Mouse (Mus musculus) G1E (cell line): ENCODE data around the gene Saxo2. TPM values are rescaled to one million over a fixed set of nuclear protein-coding genes. Genes with fewer than 3 reads are reported as not detected.

ENCODE experiments used
- ATAC-seq: 2 replicates; pipeline ENCODE4 v1.8.0; 2016; ENCODE audit warnings: mild to moderate bottlenecking; ENCODE audit not compliant: insufficient number of reproducible peaks, poor library complexity, low FRiP score, severe bottlenecking; ENCODE audit errors: extremely low read depth
- DNase-seq: peaks from one replicate; pipeline ENCODE4 v3.0.0; 2012; ENCODE audit warnings: low spot score
- H3K27me3 ChIP-seq: 2 replicates; pipeline ENCODE4 v1.6.1; 2012; ENCODE audit warnings: mild to moderate bottlenecking, low read length, inconsistent platforms; ENCODE audit not compliant: insufficient read depth
- H3K36me3 ChIP-seq: replicated peaks from 2 replicates; pipeline ENCODE3; 2012; ENCODE audit warnings: mild to moderate bottlenecking, inconsistent platforms
- H3K4me1 ChIP-seq: 2 replicates; pipeline ENCODE4 v1.6.1; 2012; ENCODE audit warnings: low read depth, low read length, inconsistent platforms, mixed read lengths; ENCODE audit not compliant: insufficient read depth
- H3K4me3 ChIP-seq: 2 replicates; pipeline ENCODE4 v1.5.1; 2012; ENCODE audit warnings: low read depth, mild to moderate bottlenecking, inconsistent platforms, low read length, moderate library complexity, mixed read lengths
- H3K9me3 ChIP-seq: replicated peaks from 2 replicates; pipeline ENCODE4 v1.6.1; 2012; ENCODE audit warnings: inconsistent platforms
- CTCF ChIP-seq: IDR thresholded peaks from 2 replicates; pipeline ENCODE4 v1.5.1; 2012; ENCODE audit warnings: low read depth, low read length, inconsistent platforms, mixed read lengths
- GATA1 ChIP-seq: IDR thresholded peaks from 2 replicates; pipeline ENCODE4 v1.6.1; 2012; ENCODE audit warnings: borderline replicate concordance, low read length, inconsistent platforms, mixed read lengths
- GATA2 ChIP-seq: IDR thresholded peaks from 2 replicates; pipeline ENCODE4 v1.6.1; 2012; ENCODE audit warnings: low read depth, low read length, inconsistent platforms, borderline replicate concordance
- POLR2AphosphoS5 ChIP-seq: IDR thresholded peaks from 2 replicates; pipeline ENCODE4 v1.6.1; 2012; ENCODE audit warnings: low read depth, low read length, inconsistent platforms; ENCODE audit not compliant: insufficient replicate concordance
- TAL1 ChIP-seq: conservative IDR thresholded peaks from 2 replicates; pipeline ENCODE4 v1.6.1; 2012; ENCODE audit warnings: low read depth, low read length, inconsistent platforms, mixed read lengths
- polyA plus RNA-seq: library from polyadenylated mRNA; stranded (reverse); fragments of >175 nt; gene quantifications from 2 replicates; pipeline ENCODE4 v1.2.3, GENCODE M21; 2012
- total RNA-seq, 2 experiments: library from RNA; stranded (forward) in 1 of 2; stranded (reverse) in 1 of 2; fragments of 200-1000 nt in 1 of 2; fragments of >200 nt in 1 of 2; fragmentation: Nextera tagmentation in 1 of 2; gene quantifications; 2 replicates each; pipeline ENCODE4 v1.2.3; 2014 to 2017

Saxo2 gene
- total RNA-seq (2014; fragmentation: Nextera tagmentation) (5.8 and 9.3 TPM in 2 replicates), total RNA-seq (2017) (0.66 and 3.4 TPM in 2 replicates), polyA plus RNA-seq (0.42 and 2.4 TPM in 2 replicates)

DNA sequence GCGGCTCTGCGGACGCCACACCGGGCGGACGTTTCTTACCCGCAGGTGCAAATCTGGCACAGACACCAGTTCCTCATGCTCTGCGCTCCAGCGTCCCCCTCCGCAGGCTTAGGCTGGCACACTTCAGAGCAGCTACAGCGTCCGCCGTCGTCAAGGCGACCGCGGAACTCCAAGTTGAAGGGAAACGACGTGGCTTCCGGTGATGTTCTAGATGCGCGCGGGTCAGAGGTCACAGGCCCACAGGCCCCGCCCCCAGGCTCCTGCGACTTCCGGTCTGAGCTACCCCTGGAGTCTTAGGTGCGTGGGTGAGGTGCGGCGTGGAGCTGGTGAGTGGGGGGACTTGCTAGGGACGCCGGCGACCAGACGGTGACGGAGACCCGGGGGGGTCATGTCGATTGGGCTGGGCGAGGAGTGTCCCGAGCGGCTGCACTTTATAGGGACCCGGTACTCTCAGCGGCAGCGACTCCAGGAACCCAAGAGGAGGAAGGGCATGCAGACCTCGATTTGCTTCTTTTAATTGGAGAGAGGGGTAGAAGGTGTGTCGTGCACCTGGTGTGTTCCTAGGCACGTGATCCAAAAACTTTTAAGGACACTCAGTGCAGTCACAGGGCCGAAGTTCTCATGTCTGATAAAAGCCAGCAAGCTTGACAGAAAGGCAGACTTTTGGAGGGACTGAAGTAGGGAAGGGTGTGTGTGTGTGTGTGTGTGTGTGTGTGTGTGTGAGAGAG is at the start of gene Saxo2, which contains the start of gene Efl1:
Saxo2 (minus strand) TSS at position 176 of the 728 bp plus-strand sequence.
Efl1 (plus strand) TSS at position 262 of the 728 bp plus-strand sequence.
- ATAC-seq (peak; percentile 98), DNase-seq (peak; percentile 88)
- Histone ChIP-seq H3K27me3 (no peaks in the 10 kb centered on the region), H3K4me3 (peak within 1 kb of the TSS; percentile 79), H3K36me3 (peaks cover 25% of the 10 kb centered on the region), H3K9me3 (no peaks in the 10 kb centered on the region), H3K4me1 (peaks cover 32% of the 10 kb centered on the region)
- TF ChIP-seq GATA2 (no peak), TAL1 (no peak), CTCF (no peak), POLR2AphosphoS5 (no peak), GATA1 (no peak)

DNA sequence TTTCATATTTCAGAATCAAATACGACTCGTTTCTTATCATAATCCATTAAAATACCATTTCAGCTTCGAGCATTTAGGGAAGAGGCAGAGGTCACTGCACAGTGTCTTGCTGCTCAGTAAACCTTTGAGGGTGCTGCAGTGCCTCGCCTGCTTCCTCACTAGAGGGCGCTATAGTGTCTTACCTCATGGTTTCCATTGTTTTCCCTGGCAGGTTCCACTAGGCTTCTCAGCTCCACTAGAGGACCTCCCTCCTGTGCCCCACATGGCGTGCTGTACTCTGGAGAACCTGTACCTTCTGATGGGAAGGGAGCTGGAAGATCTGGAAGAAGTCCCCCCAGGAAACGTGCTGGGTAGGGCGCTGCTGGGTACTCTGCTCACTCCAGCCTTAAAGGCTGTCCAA is 49.3 kb upstream of the Saxo2 start:
- Histone ChIP-seq H3K9me3 (no peaks in the 10 kb centered on the region), H3K27me3 (no peaks in the 10 kb centered on the region), H3K4me3 (no peak overlapping the region), H3K36me3 (peaks cover 76% of the 10 kb centered on the region), H3K4me1 (no peaks in the 10 kb centered on the region)
- DNase-seq: no peak
- no peak for ATAC-seq
- TF ChIP-seq CTCF: peak; percentile 54
- TF ChIP-seq GATA1: no peak

DNA sequence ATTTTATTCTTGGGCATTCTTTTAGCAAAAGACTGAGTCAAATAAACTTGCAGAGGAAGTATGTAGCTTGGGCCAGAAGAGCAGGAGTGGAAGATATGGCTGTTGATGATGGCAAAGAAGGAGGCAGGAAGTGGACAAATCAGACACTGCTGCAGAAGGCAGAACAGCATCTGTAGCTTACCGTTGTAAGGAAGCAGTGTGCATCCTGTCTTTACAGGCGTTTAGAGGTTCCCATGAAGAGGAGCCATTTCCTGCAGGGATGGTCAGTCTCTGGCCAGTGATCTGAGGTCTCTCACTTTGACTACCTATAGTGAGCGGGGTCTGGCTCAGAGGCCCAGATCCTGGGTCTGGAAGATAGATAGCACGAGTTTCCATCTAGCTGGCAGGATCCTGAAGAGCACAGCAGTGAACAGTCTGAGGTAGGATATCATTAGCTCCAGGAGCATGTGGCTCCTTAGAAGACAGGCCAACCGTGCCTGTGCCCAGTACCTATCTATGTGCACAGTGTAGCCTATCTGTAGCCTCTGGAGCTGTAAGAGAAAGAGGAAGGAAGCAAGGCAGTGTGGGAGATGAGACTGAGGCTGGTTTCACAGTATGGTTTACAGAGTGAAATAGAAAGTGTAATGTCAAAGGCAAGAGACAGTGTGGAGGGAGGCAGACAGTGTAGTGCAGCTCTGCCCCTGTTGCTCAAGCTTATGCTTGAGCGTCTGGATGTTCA is 42.9 kb upstream of the Saxo2 start:
- DNase-seq (no peak), ATAC-seq (peak; percentile 34; the same call in 1 of the 2 replicates)
- Histone ChIP-seq H3K4me3 (no peak overlapping the region), H3K36me3 (peaks cover 91% of the 10 kb centered on the region), H3K9me3 (no peaks in the 10 kb centered on the region), H3K27me3 (no peaks in the 10 kb centered on the region), H3K4me1 (peaks cover 6% of the 10 kb centered on the region; the same call in 1 of the 2 replicates)
- no peak for TF ChIP-seq CTCF
- TF ChIP-seq POLR2AphosphoS5: no peak
- TF ChIP-seq TAL1: no peak
- TF ChIP-seq GATA2: no peak
- TF ChIP-seq GATA1: no peak

DNA sequence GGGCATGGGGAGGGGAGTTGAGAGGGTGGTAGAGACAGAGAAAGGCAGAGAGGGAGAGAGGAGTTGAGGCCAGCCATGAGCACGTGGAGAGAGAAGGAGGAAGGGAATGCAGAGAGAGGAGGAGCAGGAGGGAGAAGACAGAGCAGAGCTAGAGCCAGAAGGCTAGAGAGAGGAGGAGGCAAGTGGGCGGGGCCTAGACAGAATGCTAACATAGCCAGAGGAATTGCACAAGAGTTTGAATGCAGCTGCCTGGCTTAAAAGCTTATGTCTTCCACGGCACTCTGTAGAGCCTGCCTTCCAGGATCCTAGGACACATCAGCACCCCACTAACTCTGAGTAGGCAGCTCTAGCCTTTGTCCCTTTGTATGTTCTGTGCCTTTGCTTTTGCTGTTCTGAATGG is 40.4 kb upstream of the Saxo2 start:
- H3K9me3 ChIP-seq: no peaks in the 10 kb centered on the region
- no peak for DNase-seq
- ATAC-seq: no peak
- H3K36me3 ChIP-seq: peaks cover 94% of the 10 kb centered on the region
- TF ChIP-seq GATA1 (no peak), TAL1 (no peak), CTCF (no peak), POLR2AphosphoS5 (no peak), GATA2 (no peak)
- H3K4me1 ChIP-seq: peaks cover 6% of the 10 kb centered on the region; the same call in 1 of the 2 replicates
- H3K4me3 ChIP-seq: no peak overlapping the region
- H3K27me3 ChIP-seq: no peaks in the 10 kb centered on the region

DNA sequence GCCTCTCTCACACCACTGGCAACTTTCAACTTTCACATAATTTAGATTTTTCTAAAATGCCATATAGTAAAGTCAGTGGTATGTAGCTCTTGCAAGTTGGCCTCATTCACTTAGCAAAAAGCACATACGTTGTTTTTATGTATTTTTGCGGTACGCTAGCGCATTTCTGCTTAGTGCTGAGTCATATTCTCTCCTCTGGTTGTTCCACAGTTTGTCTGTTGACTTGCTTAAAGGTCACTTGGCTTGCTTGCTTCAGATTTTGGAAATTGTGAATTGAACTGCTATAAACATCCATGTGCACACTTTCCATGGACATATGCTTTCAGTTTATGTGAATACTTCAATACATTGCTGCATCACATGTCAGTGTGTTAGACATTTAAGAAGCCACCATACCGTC is 31.6 kb upstream of the Saxo2 start:
- Histone ChIP-seq H3K36me3 (peaks cover 78% of the 10 kb centered on the region), H3K9me3 (no peaks in the 10 kb centered on the region), H3K4me3 (no peak overlapping the region), H3K4me1 (no peaks in the 10 kb centered on the region), H3K27me3 (no peaks in the 10 kb centered on the region)
- TF ChIP-seq GATA2 (no peak), POLR2AphosphoS5 (no peak), CTCF (no peak), GATA1 (no peak), TAL1 (no peak)
- ATAC-seq (no peak), DNase-seq (no peak)

DNA sequence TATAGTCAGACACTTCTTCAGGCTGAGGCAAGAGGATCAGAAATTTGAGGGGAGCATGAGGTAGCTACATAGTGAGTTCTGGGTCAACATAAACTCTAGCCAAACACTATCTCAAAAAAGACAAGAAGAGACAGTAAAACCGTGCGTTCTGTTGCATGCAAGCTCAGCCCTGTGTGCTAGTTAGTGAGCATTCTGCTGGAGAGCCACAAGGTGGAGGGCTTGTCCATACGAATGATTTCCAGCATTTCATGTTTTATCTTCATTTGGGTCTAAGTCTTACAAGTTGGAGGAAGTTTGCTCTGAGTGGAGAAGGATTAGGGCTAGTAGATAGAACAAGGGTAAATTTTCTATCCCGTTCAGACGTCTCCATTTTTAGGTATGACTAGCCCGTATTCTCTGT is 28.5 kb upstream of the Saxo2 start:
- Histone ChIP-seq H3K27me3 (no peaks in the 10 kb centered on the region), H3K4me3 (no peak overlapping the region), H3K36me3 (peaks cover 82% of the 10 kb centered on the region), H3K9me3 (no peaks in the 10 kb centered on the region), H3K4me1 (no peaks in the 10 kb centered on the region)
- no peak for DNase-seq
- ATAC-seq: no peak
- TF ChIP-seq CTCF (no peak), GATA1 (no peak), GATA2 (no peak), POLR2AphosphoS5 (no peak), TAL1 (no peak)
